Mouse (Mus musculus): ENCODE measurements around the gene Kansl1. TPM values are rescaled to one million over a fixed set of nuclear protein-coding genes. Genes with fewer than 3 reads are reported as not detected.

Kansl1 gene
- polyA plus RNA-seq, 1 experiment from 2014 or later, result 7.5 TPM

- DNase-seq (ENCODE audit: low spot score) (no peak), ATAC-seq (ENCODE audit: low FRiP score, low TSS enrichment) (no peak; the same call in 1 of the 2 replicates)
- Histone ChIP-seq H3K4me3 (ENCODE audit: low read depth, low read length) (no peak overlapping the region), H3K27ac (replicated peaks) (no peak overlapping the region), H3K27me3 (ENCODE audit: control insufficient read depth, insufficient read depth, low read length) (no peaks in the 10 kb centered on the region), H3K9me3 (ENCODE audit: control insufficient read depth, low read length) (no peaks in the 10 kb centered on the region), H3K4me2 (replicated peaks; ENCODE audit: low read depth) (no peak overlapping the region), H3K36me3 (ENCODE audit: control insufficient read depth, insufficient read depth, low read length) (no peaks in the 10 kb centered on the region), H3K4me1 (replicated peaks; ENCODE audit: control insufficient read depth, insufficient read depth) (no peaks in the 10 kb centered on the region), H3K9ac (ENCODE audit: low read length) (no peak overlapping the region)
- TF ChIP-seq CTCF (IDR thresholded peaks at IDR 0.05; ENCODE audit: low read depth) (no peak), EP300 (optimal IDR thresholded peaks at IDR 0.05) (no peak)
- WGBS, result 52% methylated on average over 4 of the region's 4 CpGs
Measured at GRCm38 (mm10) chr11:104479505-104479904, 10.8 kb upstream of the Kansl1 start.

- H3K36me3 ChIP-seq (ENCODE audit: control insufficient read depth, insufficient read depth, low read length), result no peaks in the 10 kb centered on the region
Measured at GRCm38 (mm10) chr11:104469371-104469835, 742 bp upstream of the Kansl1 start.

GRCm38 (mm10) chr11:104467698-104468097, 963 bp downstream of the Kansl1 start:
- H3K9ac ChIP-seq (ENCODE audit: low read length), result no peak overlapping the region
- H3K4me3 ChIP-seq (ENCODE audit: low read depth, low read length), result no peak overlapping the region
- TF ChIP-seq CTCF (IDR thresholded peaks at IDR 0.05; ENCODE audit: low read depth) (no peak), EP300 (optimal IDR thresholded peaks at IDR 0.05) (no peak)
- no peaks in the 10 kb centered on the region for H3K27me3 ChIP-seq (ENCODE audit: control insufficient read depth, insufficient read depth, low read length)
- 74% methylated on average over 5 of the region's 5 CpGs for WGBS
- ATAC-seq (ENCODE audit: low FRiP score, low TSS enrichment) (no peak), DNase-seq (ENCODE audit: low spot score) (no peak)
- no peaks in the 10 kb centered on the region for H3K9me3 ChIP-seq (ENCODE audit: control insufficient read depth, low read length)
- no peaks in the 10 kb centered on the region for H3K4me1 ChIP-seq (replicated peaks; ENCODE audit: control insufficient read depth, insufficient read depth)
- H3K36me3 ChIP-seq (ENCODE audit: control insufficient read depth, insufficient read depth, low read length), result no peaks in the 10 kb centered on the region
- no peak overlapping the region for H3K27ac ChIP-seq (replicated peaks)
- H3K4me2 ChIP-seq (replicated peaks; ENCODE audit: low read depth), result no peak overlapping the region

More at GRCm38 (mm10) chr11:104469371-104469835, 742 bp upstream of the Kansl1 start:
- no peaks in the 10 kb centered on the region for H3K4me1 ChIP-seq (replicated peaks; ENCODE audit: control insufficient read depth, insufficient read depth)
- H3K9me3 ChIP-seq (ENCODE audit: control insufficient read depth, low read length), result no peaks in the 10 kb centered on the region
- under 1% methylated on average over 17 of the region's 19 CpGs for WGBS
- ATAC-seq (ENCODE audit: low FRiP score, low TSS enrichment) (peak; percentile 100), DNase-seq (ENCODE audit: low spot score) (peak; percentile 95)
- peak overlapping the region; percentile 76 for H3K27ac ChIP-seq (replicated peaks)
- H3K4me3 ChIP-seq (ENCODE audit: low read depth, low read length), result peak overlapping the region; percentile 99
- H3K4me2 ChIP-seq (replicated peaks; ENCODE audit: low read depth), result peak overlapping the region; percentile 93
- H3K27me3 ChIP-seq (ENCODE audit: control insufficient read depth, insufficient read depth, low read length), result no peaks in the 10 kb centered on the region
- TF ChIP-seq EP300 (optimal IDR thresholded peaks at IDR 0.05) (no peak), CTCF (IDR thresholded peaks at IDR 0.05; ENCODE audit: low read depth) (no peak)
- peak overlapping the region; percentile 98 for H3K9ac ChIP-seq (ENCODE audit: low read length)

GRCm38 (mm10) chr11:104461551-104461950, 7.1 kb downstream of the Kansl1 start:
- ATAC-seq (ENCODE audit: low FRiP score, low TSS enrichment) (no peak), DNase-seq (ENCODE audit: low spot score) (peak; percentile 27)
- Histone ChIP-seq H3K9me3 (ENCODE audit: control insufficient read depth, low read length) (no peaks in the 10 kb centered on the region), H3K9ac (ENCODE audit: low read length) (no peak overlapping the region), H3K4me3 (ENCODE audit: low read depth, low read length) (no peak overlapping the region), H3K27ac (replicated peaks) (no peak overlapping the region), H3K36me3 (ENCODE audit: control insufficient read depth, insufficient read depth, low read length) (no peaks in the 10 kb centered on the region), H3K27me3 (ENCODE audit: control insufficient read depth, insufficient read depth, low read length) (no peaks in the 10 kb centered on the region), H3K4me1 (replicated peaks; ENCODE audit: control insufficient read depth, insufficient read depth) (no peaks in the 10 kb centered on the region), H3K4me2 (replicated peaks; ENCODE audit: low read depth) (no peak overlapping the region)
- TF ChIP-seq EP300 (optimal IDR thresholded peaks at IDR 0.05) (no peak), CTCF (IDR thresholded peaks at IDR 0.05; ENCODE audit: low read depth) (peak; percentile 88)

- Histone ChIP-seq H3K4me3 (ENCODE audit: low read depth, low read length) (no peak overlapping the region), H3K27me3 (ENCODE audit: control insufficient read depth, insufficient read depth, low read length) (no peaks in the 10 kb centered on the region), H3K27ac (replicated peaks) (no peak overlapping the region), H3K36me3 (ENCODE audit: control insufficient read depth, insufficient read depth, low read length) (no peaks in the 10 kb centered on the region), H3K9ac (ENCODE audit: low read length) (no peak overlapping the region), H3K9me3 (ENCODE audit: control insufficient read depth, low read length) (no peaks in the 10 kb centered on the region), H3K4me2 (replicated peaks; ENCODE audit: low read depth) (no peak overlapping the region), H3K4me1 (replicated peaks; ENCODE audit: control insufficient read depth, insufficient read depth) (no peaks in the 10 kb centered on the region)
- TF ChIP-seq EP300 (optimal IDR thresholded peaks at IDR 0.05), result no peak
- no peak for TF ChIP-seq CTCF (IDR thresholded peaks at IDR 0.05; ENCODE audit: low read depth)
- 97% methylated on average over 2 of the region's 2 CpGs for WGBS
- DNase-seq (ENCODE audit: low spot score), result no peak
- no peak for ATAC-seq (ENCODE audit: low FRiP score, low TSS enrichment)
Measured at GRCm38 (mm10) chr11:104459671-104460070, 9.0 kb downstream of the Kansl1 start.

- no peak overlapping the region for H3K27ac ChIP-seq (replicated peaks)
- H3K4me2 ChIP-seq (replicated peaks; ENCODE audit: low read depth), result no peak overlapping the region
- no peak overlapping the region for H3K9ac ChIP-seq (ENCODE audit: low read length)
- DNase-seq (ENCODE audit: low spot score) (no peak), ATAC-seq (ENCODE audit: low FRiP score, low TSS enrichment) (no peak)
- H3K27me3 ChIP-seq (ENCODE audit: control insufficient read depth, insufficient read depth, low read length), result no peaks in the 10 kb centered on the region
- H3K4me1 ChIP-seq (replicated peaks; ENCODE audit: control insufficient read depth, insufficient read depth), result no peaks in the 10 kb centered on the region
- no peaks in the 10 kb centered on the region for H3K9me3 ChIP-seq (ENCODE audit: control insufficient read depth, low read length)
- 68% methylated on average over 2 of the region's 2 CpGs for WGBS
- no peaks in the 10 kb centered on the region for H3K36me3 ChIP-seq (ENCODE audit: control insufficient read depth, insufficient read depth, low read length)
- TF ChIP-seq CTCF (IDR thresholded peaks at IDR 0.05; ENCODE audit: low read depth) (peak; percentile 33), EP300 (optimal IDR thresholded peaks at IDR 0.05) (no peak)
- H3K4me3 ChIP-seq (ENCODE audit: low read depth, low read length), result no peak overlapping the region
Measured at GRCm38 (mm10) chr11:104458507-104458906, 10.2 kb downstream of the Kansl1 start.
